Mouse (Mus musculus) spleen, adult 18-20 months (tissue): ENCODE data around the gene Rprd2.

Source experiments
- DNase-seq, 2 experiments: peaks; one replicate each; pipeline ENCODE4 v3.0.0; 2022; ENCODE audit warnings: mixed read lengths in 2 of 2

Rprd2 gene

DNA sequence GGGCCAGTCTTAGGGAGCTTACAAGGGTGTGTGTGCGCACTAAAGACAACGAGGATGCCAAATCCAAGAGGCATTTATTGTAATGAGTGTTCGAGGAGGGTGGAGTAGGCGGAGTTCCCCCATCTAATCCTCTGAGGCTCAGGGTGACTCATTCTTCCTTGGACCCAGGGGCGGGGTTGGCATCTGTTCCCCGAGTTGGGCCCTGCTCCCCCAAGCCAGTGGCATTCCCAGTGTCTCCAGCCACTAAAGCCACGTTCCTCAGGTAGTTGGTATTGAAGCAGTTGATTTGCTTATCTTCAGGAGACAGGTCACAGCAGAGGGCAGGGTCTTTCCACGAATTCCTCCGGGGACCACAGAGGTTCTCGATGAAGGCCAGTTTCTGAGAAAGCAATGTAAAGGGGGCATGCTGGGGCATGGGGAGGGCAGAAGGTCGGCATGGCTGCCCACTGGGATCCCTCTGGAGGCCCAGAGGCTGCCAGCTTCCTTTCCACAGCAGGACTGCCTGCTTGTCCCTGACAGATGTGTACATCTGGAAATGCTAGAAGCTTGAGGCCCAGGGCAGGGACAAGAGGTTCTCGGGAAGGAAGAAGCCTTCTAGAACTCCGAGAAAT lies 84.5 kb downstream of the Rprd2 start:
- no peak for DNase-seq

DNA sequence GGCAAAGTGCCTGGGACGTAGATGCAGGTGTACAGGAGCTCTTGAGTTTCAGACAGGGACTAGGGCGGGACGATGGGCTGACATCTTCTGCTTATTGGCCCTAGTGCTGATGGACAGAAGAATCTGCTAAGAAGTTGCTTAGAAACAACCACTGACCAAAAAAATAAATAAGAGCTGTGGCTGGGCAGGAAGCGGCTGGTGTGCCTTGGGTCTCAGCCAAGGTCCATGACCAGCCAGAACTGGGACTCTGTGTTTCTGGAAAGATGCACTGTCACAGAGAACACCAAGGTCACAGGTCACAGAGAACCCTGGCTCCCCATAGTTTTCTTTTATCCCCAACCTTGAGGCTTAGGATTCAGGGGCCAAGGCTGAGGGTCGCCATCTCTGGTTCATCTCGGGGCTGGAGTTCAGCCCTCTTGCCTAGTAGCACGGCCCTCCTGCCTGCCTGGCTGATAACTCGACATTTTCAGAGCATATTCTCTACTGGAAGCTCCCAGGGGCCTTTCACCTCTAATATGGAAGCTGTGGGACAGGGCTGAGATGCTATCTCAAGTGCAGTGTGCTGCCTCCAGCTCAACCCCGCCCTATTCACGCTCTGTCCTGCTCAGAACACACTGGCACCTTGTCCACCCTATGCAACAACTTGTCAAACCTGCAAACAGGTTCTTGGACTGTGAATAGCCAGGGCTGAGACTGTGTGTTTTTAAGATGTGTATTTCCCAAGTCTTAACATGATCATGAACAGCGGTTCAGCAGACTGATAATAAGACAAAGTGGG lies 85.7 kb downstream of the Rprd2 start:
- no peak for DNase-seq

DNA sequence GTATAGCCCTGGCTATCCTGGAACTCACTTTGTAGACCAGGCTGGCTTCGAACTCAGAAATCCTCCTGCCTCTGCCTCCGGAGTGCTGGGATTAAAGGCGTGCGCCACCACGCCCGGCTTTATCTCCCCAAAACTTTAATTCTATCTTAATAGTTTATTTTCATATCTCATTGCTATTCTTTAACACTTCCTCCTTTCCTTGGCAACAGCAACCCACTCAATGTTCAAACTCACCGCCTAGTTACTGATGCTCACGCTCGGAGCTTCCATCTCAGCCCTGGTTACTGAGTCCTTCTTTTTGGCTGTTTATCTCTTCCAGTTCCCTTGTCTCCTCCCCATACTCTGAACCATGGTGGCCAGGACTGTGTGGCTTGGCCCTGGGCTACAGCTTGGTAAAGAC lies 86.4 kb downstream of the Rprd2 start:
- DNase-seq, result no peak

DNA sequence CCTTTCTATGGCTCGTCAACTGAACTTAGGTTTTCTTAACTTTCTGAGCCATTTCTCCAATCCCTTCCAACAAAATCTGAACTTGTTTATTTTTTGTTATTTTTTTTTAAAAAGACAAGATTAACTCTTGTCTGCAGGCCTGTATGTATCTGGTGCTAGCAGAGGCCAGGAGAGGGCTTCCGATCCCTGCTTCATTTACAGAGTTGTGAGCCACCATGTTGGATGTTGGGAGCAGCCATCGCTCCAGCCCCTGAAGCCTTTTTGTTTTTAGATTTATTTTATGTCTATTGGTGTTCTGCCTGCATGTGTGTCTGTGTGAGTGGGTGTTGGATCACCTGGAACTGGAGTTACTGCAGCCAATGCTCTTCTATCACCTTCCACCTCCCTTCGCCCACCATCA lies 86.9 kb downstream of the Rprd2 start:
- DNase-seq, result no peak

DNA sequence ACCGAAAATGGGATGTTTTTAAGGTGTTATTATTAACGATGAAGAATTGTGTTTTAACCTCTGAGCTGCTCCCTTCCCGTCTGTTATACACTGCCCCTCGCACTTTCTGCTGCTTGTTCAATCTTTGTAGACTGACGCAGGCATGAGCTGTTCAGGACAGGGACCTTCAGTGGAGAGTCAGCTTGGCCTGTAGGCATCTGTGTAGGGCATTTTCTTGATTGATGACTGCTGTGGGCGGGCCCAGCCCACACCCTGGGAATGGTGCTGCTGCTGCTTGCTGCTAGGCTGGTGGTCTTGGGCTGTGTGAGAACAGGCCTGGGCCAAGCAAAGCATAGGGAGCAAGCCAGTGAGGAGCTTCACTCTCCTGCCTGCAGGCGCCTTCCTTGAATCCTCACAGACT lies 88.2 kb downstream of the Rprd2 start:
- DNase-seq, result no peak

DNA sequence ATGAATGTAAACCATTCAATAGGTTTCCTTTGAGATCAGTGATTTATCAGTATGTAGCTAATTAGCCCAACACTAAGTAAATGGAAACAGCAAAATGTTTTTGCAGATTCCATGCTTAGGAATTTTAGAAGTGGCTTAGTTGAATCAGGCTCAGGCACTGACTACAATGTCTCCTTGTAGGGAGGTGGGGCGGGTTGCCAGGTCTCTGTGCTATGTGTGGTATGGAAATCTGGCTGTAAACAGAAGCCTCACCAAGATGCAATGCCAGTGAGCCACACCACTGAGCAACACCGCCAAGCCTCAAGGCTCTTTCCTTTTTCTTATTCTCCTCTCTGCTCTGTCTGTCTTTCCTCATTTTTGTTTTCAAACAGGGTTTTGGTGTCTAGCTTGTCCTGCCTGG lies 89.8 kb downstream of the Rprd2 start:
- DNase-seq, result no peak

DNA sequence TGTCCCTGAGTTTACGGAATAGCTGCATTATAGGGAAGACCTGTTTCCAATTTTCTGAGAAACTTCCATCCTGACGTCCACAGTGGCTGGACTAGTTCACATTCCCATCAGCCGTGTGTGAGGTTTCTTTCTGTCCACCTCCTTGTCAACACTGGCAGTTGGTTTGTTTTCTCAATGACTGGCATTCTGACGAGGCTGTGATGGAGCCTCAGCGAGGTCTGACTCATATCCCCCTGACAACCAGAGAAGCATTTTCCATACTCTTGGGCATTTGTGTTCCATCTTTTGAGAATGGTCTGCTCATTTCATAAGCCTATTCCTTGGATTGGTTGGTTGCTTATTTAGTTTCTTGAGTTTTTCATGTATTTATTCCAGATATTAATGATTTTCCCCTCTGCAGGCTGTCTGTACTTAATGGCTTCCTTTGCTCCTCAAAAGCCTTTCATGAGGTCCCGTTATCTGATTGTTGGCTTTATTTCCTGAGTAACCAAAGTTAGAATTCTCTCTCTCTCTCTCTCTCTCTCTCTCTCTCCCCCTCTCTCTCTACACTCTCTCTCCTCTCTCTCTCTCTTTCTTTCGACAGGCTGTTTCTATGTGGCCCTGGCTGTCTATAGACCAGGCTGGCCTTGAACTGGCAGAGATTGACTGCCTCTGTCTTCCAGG lies 91.8 kb downstream of the Rprd2 start:
- DNase-seq, result no peak

DNA sequence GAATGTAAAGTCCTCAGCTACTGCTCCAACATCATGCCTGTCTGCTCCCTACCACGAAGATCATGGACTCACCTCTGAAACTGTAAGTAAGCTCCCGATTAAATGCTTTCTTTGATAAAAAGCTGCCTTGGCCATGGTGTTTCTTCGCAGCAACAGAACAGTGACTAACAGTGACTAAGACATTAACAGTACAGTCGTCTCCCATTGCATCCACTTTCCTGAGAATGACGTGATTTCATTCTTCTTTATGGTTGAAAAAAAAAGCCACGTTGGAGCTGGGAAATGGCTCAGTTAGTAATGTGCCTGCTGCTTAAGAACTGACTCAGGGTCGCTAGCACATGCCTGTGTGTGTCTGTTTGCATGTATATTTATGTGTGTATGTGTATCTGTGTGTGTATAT lies 92.8 kb downstream of the Rprd2 start:
- no peak for DNase-seq

DNA sequence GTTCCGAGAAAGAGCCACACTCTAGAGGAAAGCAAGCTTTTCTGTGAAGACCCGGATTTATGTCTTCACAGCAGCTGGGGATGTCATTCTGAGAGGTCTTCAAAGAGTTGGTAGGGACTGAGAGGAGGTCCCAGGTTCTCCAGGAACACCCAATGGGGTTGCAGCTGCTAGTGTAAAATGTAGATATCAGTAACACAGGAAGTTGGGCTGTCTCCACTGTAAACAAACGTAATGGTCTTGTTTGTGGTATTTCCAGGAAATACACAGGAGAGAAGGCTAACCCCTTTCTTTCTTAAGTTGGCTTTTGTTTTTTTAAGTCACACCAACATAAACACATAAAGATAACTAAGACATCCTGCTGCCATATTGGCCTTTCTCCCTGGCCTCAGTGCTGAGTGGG lies 96.3 kb downstream of the Rprd2 start:
- DNase-seq, result no peak

DNA sequence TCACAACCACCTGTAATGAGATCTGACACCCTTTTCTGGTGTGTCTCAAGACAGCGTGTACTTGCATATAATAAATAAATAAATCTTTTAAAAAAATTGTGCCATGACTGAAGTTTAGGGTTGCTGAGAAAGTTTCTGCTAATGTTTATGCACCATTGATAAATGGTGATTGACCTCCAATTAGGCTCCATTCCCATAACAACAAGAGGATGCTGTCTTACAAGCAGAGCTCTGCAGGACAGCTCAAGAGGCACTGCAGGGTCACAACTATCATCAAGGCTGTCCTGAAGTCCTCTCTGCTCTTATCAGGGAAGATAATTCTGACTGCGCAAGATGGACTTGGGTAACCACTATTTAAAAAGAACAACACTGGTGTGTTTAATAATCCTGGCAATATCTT lies 100.5 kb downstream of the Rprd2 start:
- no peak for DNase-seq

DNA sequence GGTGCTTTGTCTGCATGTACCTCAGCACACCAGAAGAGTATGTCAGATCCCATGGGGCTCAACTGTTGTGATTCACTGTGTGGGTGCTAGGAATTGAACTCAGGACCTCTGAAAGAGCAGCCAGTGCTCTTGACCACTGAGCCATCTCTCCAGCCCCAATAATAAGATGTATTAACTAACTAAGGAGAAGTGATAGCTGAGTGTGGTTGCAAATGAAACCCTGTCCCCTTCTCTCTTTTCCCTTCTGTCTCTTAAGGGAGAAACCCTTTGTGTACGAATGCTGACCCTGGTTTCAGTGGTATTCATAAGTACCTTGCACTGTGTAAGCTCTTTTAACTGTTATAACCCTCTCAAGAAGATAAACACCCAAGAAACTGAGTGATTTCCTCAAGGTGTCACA lies 102.6 kb downstream of the Rprd2 start:
- no peak for DNase-seq
